Mouse (Mus musculus) thymus, adult 18-20 months (tissue): ENCODE results near the gene Prf1.
A peak's percentile ranks its signal among the peaks of the same experiment; 100 is the strongest.

Experiments
- DNase-seq, 2 experiments: peaks; one replicate each; pipeline ENCODE4 v3.0.0; 2022; ENCODE audit warnings: mixed read lengths in 2 of 2

The Prf1 gene

GRCm38 (mm10) chr10:61341557-61341956, 43.9 kb downstream of the Prf1 start:
- DNase-seq, result peak; percentile 22 to 26

- DNase-seq, result no peak
Measured at GRCm38 (mm10) chr10:61342750-61343149, 45.1 kb downstream of the Prf1 start.

- peak; percentile 27 to 33 for DNase-seq
Measured at GRCm38 (mm10) chr10:61343950-61344349, 46.3 kb downstream of the Prf1 start.

GRCm38 (mm10) chr10:61345179-61345578, 47.5 kb downstream of the Prf1 start:
- DNase-seq, result no peak

- DNase-seq, result no peak
Measured at GRCm38 (mm10) chr10:61346374-61346773, 48.7 kb downstream of the Prf1 start.

GRCm38 (mm10) chr10:61351216-61351615, 53.6 kb downstream of the Prf1 start:
- DNase-seq, result no peak
